ENCODE assay signal across 8 mouse cellular contexts in genomic region chr6:113193765-113194460, GRCm38 (mm10). TPM values are rescaled to one million over a fixed set of nuclear protein-coding genes. Genes with fewer than 3 reads are reported as not detected.
DNase-seq lines count a peak whose midpoint lies in the region; ATAC-seq and TF ChIP-seq lines count a peak whose summit lies in the region.

No protein-coding gene starts in this region.

- H3K27me3 ChIP-seq in heart, embryonic 11.5 days (ENCODE audit: control insufficient read depth, insufficient read depth, low read length), result peaks cover 40% of the 10 kb centered on the region
- H3K27me3 ChIP-seq in MEL (ENCODE audit: control insufficient read depth in 1 of 2, insufficient read depth in 2 of 2, low read length in 2 of 2), result peaks cover 2 to 7% of the 10 kb centered on the region in 2 experiments; a peak in 3 of 4 replicates
- H3K27me3 ChIP-seq in limb, embryonic 13.5 days, result peaks cover 63% of the 10 kb centered on the region
- no peaks in the 10 kb centered on the region for H3K27me3 ChIP-seq in neural tube, embryonic 14.5 days (ENCODE audit: control insufficient read depth, insufficient read depth, low read length)

- TF ChIP-seq RAD21 in MEL (IDR thresholded peaks at IDR 0.05; ENCODE audit: low read depth, low read length), result no peak

- 4% methylated on average over 46 of the region's 46 CpGs for WGBS in heart, embryonic 11.5 days (ENCODE audit: insufficient replicate concordance)
- WGBS in limb, embryonic 13.5 days, result 3% methylated on average over 46 of the region's 46 CpGs
- WGBS in neural tube, embryonic 14.5 days, result 3% methylated on average over 46 of the region's 46 CpGs

- TF ChIP-seq CTCF in MEL (IDR thresholded peaks at IDR 0.05 in 2 of 3, conservative IDR thresholded peaks at IDR 0.05 in 1 of 3; ENCODE audit: control insufficient read depth in 1 of 3, insufficient read depth in 1 of 3, low read depth in 2 of 3, low read length in 3 of 3, poor library complexity in 1 of 3, severe bottlenecking in 1 of 3), result no peak
- TF ChIP-seq CTCF in cortical plate, adult 2 months (IDR thresholded peaks at IDR 0.05; ENCODE audit: extremely low read depth, insufficient read depth, low read length), result no peak

- TF ChIP-seq POLR2A in MEL (IDR thresholded peaks at IDR 0.05; ENCODE audit: control insufficient read depth in 1 of 2, insufficient read depth in 1 of 2, low read depth in 1 of 2, low read length in 2 of 2, poor library complexity in 1 of 2), result no peak
- TF ChIP-seq POLR2A in cortical plate, adult 2 months (IDR thresholded peaks at IDR 0.05; ENCODE audit: extremely low read depth, insufficient read depth, low read length), result no peak

- H3K79me2 ChIP-seq in MEL (ENCODE audit: control insufficient read depth, insufficient read depth, low read length, poor library complexity), result no peaks in the 10 kb centered on the region

- no peak overlapping the region for H3K27ac ChIP-seq in heart, embryonic 11.5 days (ENCODE audit: low read depth, low read length)
- no peak overlapping the region for H3K27ac ChIP-seq in MEL (ENCODE audit: control insufficient read depth, low read depth, low read length)
- H3K27ac ChIP-seq in cortical plate, adult 2 months (ENCODE audit: insufficient read depth, low read length), result no peak overlapping the region
- no peak overlapping the region for H3K27ac ChIP-seq in limb, embryonic 13.5 days
- peak overlapping the region; percentile 34; the same call in 1 of the 2 replicates for H3K27ac ChIP-seq in neural tube, embryonic 14.5 days (ENCODE audit: low read depth, low read length)

- no peaks in the 10 kb centered on the region for H3K9me3 ChIP-seq in heart, embryonic 11.5 days (replicated peaks; ENCODE audit: control insufficient read depth, low read length)
- no peaks in the 10 kb centered on the region for H3K9me3 ChIP-seq in MEL (replicated peaks; ENCODE audit: insufficient read depth, low read length)
- H3K9me3 ChIP-seq in limb, embryonic 13.5 days, result no peaks in the 10 kb centered on the region
- no peaks in the 10 kb centered on the region for H3K9me3 ChIP-seq in neural tube, embryonic 14.5 days (ENCODE audit: control insufficient read depth, low read length)

- no peak for TF ChIP-seq EP300 in MEL (IDR thresholded peaks at IDR 0.05; ENCODE audit: low read depth in 1 of 2, low read length in 2 of 2)

- ATAC-seq in heart, embryonic 11.5 days (replicated peaks; ENCODE audit: insufficient number of reproducible peaks, low FRiP score, low TSS enrichment), result no peak
- ATAC-seq in hematopoietic stem cell, adult 5-6 weeks (replicated peaks in 1 of 2; ENCODE audit: insufficient read depth in 1 of 2, low FRiP score in 2 of 2, low TSS enrichment in 1 of 2, low read depth in 1 of 2, poor library complexity in 2 of 2, severe bottlenecking in 2 of 2), result peak; percentile 17 to 72
- ATAC-seq in limb, embryonic 13.5 days (ENCODE audit: low FRiP score, low read depth), result 0 out of 2 replicates have a peak, but pooled peaks have one; percentile 19
- ATAC-seq in neural tube, embryonic 14.5 days (ENCODE audit: low read depth), result peak; percentile 64; the same call in 1 of the 2 replicates
- ATAC-seq in activated CD4-positive, CD25-positive, alpha-beta regulatory T cell, adult 4 months, result no peak

- H3K4me1 ChIP-seq in heart, embryonic 11.5 days (ENCODE audit: control insufficient read depth, insufficient read depth, low read length), result peaks cover 8% of the 10 kb centered on the region; the same call in 1 of the 2 replicates
- no peaks in the 10 kb centered on the region for H3K4me1 ChIP-seq in MEL (ENCODE audit: control insufficient read depth in 1 of 2, insufficient read depth in 2 of 2, low read length in 2 of 2)
- H3K4me1 ChIP-seq in cortical plate, adult 2 months (ENCODE audit: control insufficient read depth, insufficient read depth, low read length), result peaks cover 3% of the 10 kb centered on the region; the same call in 1 of the 2 replicates
- H3K4me1 ChIP-seq in limb, embryonic 13.5 days, result peaks cover 13% of the 10 kb centered on the region
- H3K4me1 ChIP-seq in neural tube, embryonic 14.5 days (ENCODE audit: control insufficient read depth, insufficient read depth, low read length), result peaks cover 33% of the 10 kb centered on the region

- H3K9ac ChIP-seq in heart, embryonic 11.5 days (ENCODE audit: low read depth, low read length), result no peak overlapping the region
- H3K9ac ChIP-seq in MEL (ENCODE audit: control insufficient read depth, low read depth, low read length, poor library complexity, severe bottlenecking), result no peak overlapping the region
- H3K9ac ChIP-seq in limb, embryonic 13.5 days, result no peak overlapping the region
- H3K9ac ChIP-seq in neural tube, embryonic 14.5 days (replicated peaks; ENCODE audit: low read depth, low read length), result peak overlapping the region; percentile 93

- H3K36me3 ChIP-seq in heart, embryonic 11.5 days (ENCODE audit: control insufficient read depth, insufficient read depth, low read length), result no peaks in the 10 kb centered on the region
- H3K36me3 ChIP-seq in MEL (ENCODE audit: control insufficient read depth in 1 of 2, insufficient read depth in 2 of 2, low read length in 2 of 2), result no peaks in the 10 kb centered on the region
- H3K36me3 ChIP-seq in limb, embryonic 13.5 days, result no peaks in the 10 kb centered on the region
- no peaks in the 10 kb centered on the region for H3K36me3 ChIP-seq in neural tube, embryonic 14.5 days (ENCODE audit: control insufficient read depth, insufficient read depth, low read length)

- no peak for DNase-seq in heart, postnatal 25 days (ENCODE audit: low spot score)
- peak; percentile 22 for DNase-seq in MEL (ENCODE audit: low read depth, low spot score)

- H3K4me2 ChIP-seq in heart, embryonic 11.5 days, result peak overlapping the region; percentile 32
- peak overlapping the region; percentile 74 for H3K4me2 ChIP-seq in limb, embryonic 13.5 days (replicated peaks)
- peak overlapping the region; percentile 97 for H3K4me2 ChIP-seq in neural tube, embryonic 14.5 days (ENCODE audit: low read depth, low read length)

- intact Hi-C loops in heart, postnatal 25 days (cut with DNase I), result no loop called here

- H3K4me3 ChIP-seq in heart, embryonic 11.5 days (ENCODE audit: low read depth, low read length), result no peak overlapping the region; the same call in 1 of the 2 replicates
- H3K4me3 ChIP-seq in MEL (ENCODE audit: control insufficient read depth in 1 of 2, insufficient read depth in 1 of 2, low read depth in 2 of 2, low read length in 2 of 2), result no peak overlapping the region
- H3K4me3 ChIP-seq in cortical plate, adult 2 months (ENCODE audit: insufficient read depth, low read length), result peak overlapping the region; percentile 62
- H3K4me3 ChIP-seq in limb, embryonic 13.5 days, result peak overlapping the region; percentile 19; the same call in 1 of the 2 replicates
- H3K4me3 ChIP-seq in neural tube, embryonic 14.5 days (ENCODE audit: low read depth, low read length), result peak overlapping the region; percentile 82

TF ChIP-seq in MEL, 35 proteins besides CTCF, POLR2A, EP300 and RAD21 (continues in another document):
- TF ChIP-seq TAL1 (IDR thresholded peaks at IDR 0.05; ENCODE audit: low read length) (no peak), ZNF384 (IDR thresholded peaks at IDR 0.05; ENCODE audit: low read depth, low read length) (no peak), MAFK (IDR thresholded peaks at IDR 0.05; ENCODE audit: borderline replicate concordance, low read depth, low read length) (no peak), JUND (IDR thresholded peaks at IDR 0.05; ENCODE audit: low read depth, low read length) (no peak), ZMIZ1 (IDR thresholded peaks at IDR 0.05; ENCODE audit: low read depth, low read length) (no peak), POLR2AphosphoS5 (IDR thresholded peaks at IDR 0.05; ENCODE audit: borderline replicate concordance, low read depth, low read length) (no peak), RCOR1 (IDR thresholded peaks at IDR 0.05; ENCODE audit: low read depth, low read length) (no peak), ETS1 (IDR thresholded peaks at IDR 0.05; ENCODE audit: low read depth, low read length) (no peak), E2F4 (IDR thresholded peaks at IDR 0.05; ENCODE audit: borderline replicate concordance, low read depth, low read length) (no peak), NRF1 (IDR thresholded peaks at IDR 0.05; ENCODE audit: insufficient read depth, low read depth, low read length, poor library complexity, severe bottlenecking) (no peak), POLR2AphosphoS2 (IDR thresholded peaks at IDR 0.05; ENCODE audit: low read length) (no peak), CHD2 (IDR thresholded peaks at IDR 0.05; ENCODE audit: low read length) (no peak), USF2 (IDR thresholded peaks at IDR 0.05; ENCODE audit: borderline replicate concordance in 1 of 2, insufficient read depth in 1 of 2, low read depth in 1 of 2, low read length in 2 of 2) (no peak), ZC3H11A (IDR thresholded peaks at IDR 0.05; ENCODE audit: low read depth, low read length) (no peak)

RNA-seq across cellular contexts. Expression of gene Lhfpl4, which starts 1.3 kb away (rescaled TPM):
- polyA plus RNA-seq in heart, embryonic 11.5 days (2014; fragmentation: Nextera tagmentation; extraction: Ambion mirVana), result 0.23 and 0.39 TPM in 2 replicates
- under 1 TPM; 0.29 to 0.34 TPM for total RNA-seq in heart, postnatal 25 days (2021)
- 0.19 and 0.49 TPM in 2 replicates for total RNA-seq in MEL (2012; rRNA removed)
- 1 to 10 TPM in 1 of 2 experiments, not detected in 1; 7.7 TPM for polyA plus RNA-seq in MEL (2012; ENCODE audit: insufficient read depth in 1 of 2, insufficient read length in 2 of 2, low read depth in 1 of 2, low replicate concordance in 2 of 2, missing spikeins in 1 of 2)
- 58.6 and 61.5 TPM in 2 replicates for polyA plus RNA-seq in cortical plate, adult 2 months (2012; rRNA removed)
- 0.69 TPM in 1 of 2 replicates, not detected in the other for total RNA-seq in hematopoietic stem cell, adult 5-6 weeks (2017)
- polyA plus RNA-seq in limb, embryonic 13.5 days (2015; fragmentation: Nextera tagmentation; extraction: Ambion mirVana), result 0.80 and 1.1 TPM in 2 replicates
- polyA plus RNA-seq in neural tube, embryonic 14.5 days (2014; fragmentation: Nextera tagmentation; extraction: Ambion mirVana), result 21.5 and 21.9 TPM in 2 replicates
- polyA plus RNA-seq in activated CD4-positive, CD25-positive, alpha-beta regulatory T cell, adult 4 months (2017; shearing (Covaris generic)), result 1 to 10 TPM in 1 of 2 experiments, not detected in 1; 1.2 TPM

RNA-seq across cellular contexts. Expression of gene Mtmr14, which starts 43.7 kb away (rescaled TPM):
- polyA plus RNA-seq in heart, embryonic 11.5 days (2014; fragmentation: Nextera tagmentation; extraction: Ambion mirVana), result 24.3 and 28.1 TPM in 2 replicates
- total RNA-seq in heart, postnatal 25 days (2021), result 10 to 100 TPM; 13.1 to 15.4 TPM
- total RNA-seq in MEL (2012; rRNA removed), result 11.4 and 12.1 TPM in 2 replicates
- 10 to 100 TPM in 1 of 2 experiments, not detected in 1; 24.5 TPM for polyA plus RNA-seq in MEL (2012; ENCODE audit: insufficient read depth in 1 of 2, insufficient read length in 2 of 2, low read depth in 1 of 2, low replicate concordance in 2 of 2, missing spikeins in 1 of 2)
- 22.0 and 23.2 TPM in 2 replicates for polyA plus RNA-seq in cortical plate, adult 2 months (2012; rRNA removed)
- 40.0 and 44.6 TPM in 2 replicates for total RNA-seq in hematopoietic stem cell, adult 5-6 weeks (2017)
- 34.8 and 37.8 TPM in 2 replicates for polyA plus RNA-seq in limb, embryonic 13.5 days (2015; fragmentation: Nextera tagmentation; extraction: Ambion mirVana)
- polyA plus RNA-seq in neural tube, embryonic 14.5 days (2014; fragmentation: Nextera tagmentation; extraction: Ambion mirVana), result 30.6 and 38.3 TPM in 2 replicates
- 10 to 100 TPM; 15.1 to 16.7 TPM for polyA plus RNA-seq in activated CD4-positive, CD25-positive, alpha-beta regulatory T cell, adult 4 months (2017; shearing (Covaris generic))

Comparison
In these comparisons a context has a peak if more than half of its experiments do, and no peak if none do; other contexts are left out.
1. ATAC-seq: peak in hematopoietic stem cell, adult 5-6 weeks (2 of 2), limb, embryonic 13.5 days (single experiment) and neural tube, embryonic 14.5 days (single experiment); none in heart, embryonic 11.5 days (single experiment) and activated CD4-positive, CD25-positive, alpha-beta regulatory T cell, adult 4 months (single experiment).
2. H3K4me2 ChIP-seq: peak in every context shown above with its lines; median percentile 97 in neural tube, embryonic 14.5 days; 74 in limb, embryonic 13.5 days; 32 in heart, embryonic 11.5 days.
3. H3K4me3 ChIP-seq: peak in cortical plate, adult 2 months (single experiment), limb, embryonic 13.5 days (single experiment) and neural tube, embryonic 14.5 days (single experiment); none in heart, embryonic 11.5 days (single experiment) and MEL (0 of 2).